Mouse (Mus musculus): ENCODE data around the gene B3gat3. TPM values are rescaled to one million over a fixed set of nuclear protein-coding genes. Genes with fewer than 3 reads are reported as not detected.
A peak's percentile ranks its signal among the peaks of the same experiment; 100 is the strongest.
"Not testable (repeated sequence)": the region's sequence is repeated elsewhere in the genome, so short reads cannot be mapped to it uniquely, and the experiment has no call there.

B3gat3 gene
- 17.5 and 18.6 TPM in 2 replicates for total RNA-seq (2017)

- ATAC-seq (replicated peaks; ENCODE audit: low read depth, poor library complexity, severe bottlenecking), result peak; percentile 86
These were observed at the start of gene B3gat3 for GRCm38 (mm10) chr19:8920073-8920736. TSS of gene B3gat3 (plus strand) at chr19:8920374.

GRCm38 (mm10) chr19:8870381-8870780 is 49.8 kb upstream of the B3gat3 start:
- not testable (repeated sequence) for ATAC-seq (replicated peaks; ENCODE audit: low read depth, poor library complexity, severe bottlenecking)

- 0 out of 2 replicates have a peak, but pooled peaks have one; percentile 21 for ATAC-seq (replicated peaks; ENCODE audit: low read depth, poor library complexity, severe bottlenecking)
These were observed 49.3 kb upstream of the B3gat3 start for GRCm38 (mm10) chr19:8870838-8871237.

GRCm38 (mm10) chr19:8871267-8872186 is 48.6 kb upstream of the B3gat3 start, which contains the start of gene Ubxn1:
TSS of gene Ubxn1 (plus strand) at chr19:8871496.
- peak; percentile 99 for ATAC-seq (replicated peaks; ENCODE audit: low read depth, poor library complexity, severe bottlenecking)

GRCm38 (mm10) chr19:8872266-8872840 is 47.8 kb upstream of the B3gat3 start:
- no peak for ATAC-seq (replicated peaks; ENCODE audit: low read depth, poor library complexity, severe bottlenecking)

GRCm38 (mm10) chr19:8875031-8875430 is 45.1 kb upstream of the B3gat3 start:
- no peak for ATAC-seq (replicated peaks; ENCODE audit: low read depth, poor library complexity, severe bottlenecking)

- ATAC-seq (replicated peaks; ENCODE audit: low read depth, poor library complexity, severe bottlenecking), result peak; percentile 99
These were observed 39.7 kb upstream of the B3gat3 start, which contains the start of gene Uqcc3 for GRCm38 (mm10) chr19:8880311-8881033. TSS of gene Uqcc3 (minus strand) at chr19:8880923.

GRCm38 (mm10) chr19:8881034-8881392 is 39.2 kb upstream of the B3gat3 start:
- peak; percentile 23 for ATAC-seq (replicated peaks; ENCODE audit: low read depth, poor library complexity, severe bottlenecking)

GRCm38 (mm10) chr19:8883616-8884015 is 36.6 kb upstream of the B3gat3 start, which contains the start of the genes Lbhd1 and Gm49403:
TSS of gene Lbhd1 (plus strand) at chr19:8883732.
TSS of gene Gm49403 (plus strand) at chr19:8883930.
- ATAC-seq (replicated peaks; ENCODE audit: low read depth, poor library complexity, severe bottlenecking), result no peak

GRCm38 (mm10) chr19:8886916-8887584 is 33.1 kb upstream of the B3gat3 start:
- no peak for ATAC-seq (replicated peaks; ENCODE audit: low read depth, poor library complexity, severe bottlenecking)

- ATAC-seq (replicated peaks; ENCODE audit: low read depth, poor library complexity, severe bottlenecking), result no peak
These were observed 32.4 kb upstream of the B3gat3 start for GRCm38 (mm10) chr19:8887585-8888463.

- ATAC-seq (replicated peaks; ENCODE audit: low read depth, poor library complexity, severe bottlenecking), result peak; percentile 89
These were observed 31.4 kb upstream of the B3gat3 start, which contains the start of the genes 1810009A15Rik and Gm49416 for GRCm38 (mm10) chr19:8888511-8889385. TSS of gene 1810009A15Rik (plus strand) at chr19:8888853. TSS of gene Gm49416 (plus strand) at chr19:8888926.

GRCm38 (mm10) chr19:8892829-8893766 is 27.1 kb upstream of the B3gat3 start, which contains the start of gene Ints5:
TSS of gene Ints5 (plus strand) at chr19:8893005.
- peak; percentile 53 for ATAC-seq (replicated peaks; ENCODE audit: low read depth, poor library complexity, severe bottlenecking)

- no peak for ATAC-seq (replicated peaks; ENCODE audit: low read depth, poor library complexity, severe bottlenecking)
These were observed 24.7 kb upstream of the B3gat3 start for GRCm38 (mm10) chr19:8895397-8895960.

- not testable (repeated sequence) for ATAC-seq (replicated peaks; ENCODE audit: low read depth, poor library complexity, severe bottlenecking)
These were observed 23.9 kb upstream of the B3gat3 start for GRCm38 (mm10) chr19:8896231-8896630.
